Mouse (Mus musculus) heart, postnatal 14 days (tissue): ENCODE measurements at regions not wholly inside any gene's neighbourhood (a gene's known extent, or its start where the extent isn't known, plus 50 kb on each side); places are given as distances from the start of the nearest gene placed in this dataset.

Experiments
- DNase-seq, 2 experiments: peaks; one replicate each; pipeline ENCODE4 v3.0.0; 2021 to 2022
- intact Hi-C: fragments of 180-260 bp; cut with DNase I; formaldehyde crosslinking; loops from one replicate; pipeline ENCODE4 v1.15.1; 2025

- intact Hi-C loops: no loop called here
- DNase-seq: no peak
Observed at GRCm38 (mm10) chr15:59852271-59853000, 164.0 kb downstream of the 4933412E24Rik start.

GRCm38 (mm10) chr15:59845158-59845739 lies 171.2 kb downstream of the 4933412E24Rik start:
- DNase-seq: peak; percentile 23 to 28
- intact Hi-C loops: no loop called here

GRCm38 (mm10) chr15:59836631-59837030 lies 179.8 kb downstream of the 4933412E24Rik start:
- no peak for DNase-seq
- intact Hi-C loops: no loop called here

GRCm38 (mm10) chr15:59833232-59833631 lies 183.2 kb downstream of the 4933412E24Rik start:
- intact Hi-C loops: no loop called here
- DNase-seq: no peak

- intact Hi-C loops: no loop called here
- DNase-seq: no peak
Observed at GRCm38 (mm10) chr15:59831481-59831880, 184.9 kb downstream of the 4933412E24Rik start.

GRCm38 (mm10) chr15:59830553-59831462 lies 185.6 kb downstream of the 4933412E24Rik start:
- no peak for DNase-seq
- intact Hi-C loops: no loop called here

- intact Hi-C loops: loop anchor here (1.0 to 5.0 kb wide), 4 partner anchors 161 to 440 kb away; no protein-coding TSS in a partner anchor
- peak; percentile 79 to 86 for DNase-seq
Observed at GRCm38 (mm10) chr15:59828421-59828820, 188.0 kb downstream of the 4933412E24Rik start.

GRCm38 (mm10) chr15:59826164-59826950 lies 190.1 kb downstream of the 4933412E24Rik start:
- DNase-seq: no peak
- intact Hi-C loops: loop anchor here (5.0 kb wide), 1 partner anchor 159 kb away; no protein-coding TSS in a partner anchor

- intact Hi-C loops: no loop called here
- no peak for DNase-seq
Observed at GRCm38 (mm10) chr15:59823921-59824320, 192.5 kb downstream of the 4933412E24Rik start.

GRCm38 (mm10) chr15:59822995-59823681 lies 193.3 kb downstream of the 4933412E24Rik start:
- intact Hi-C loops: no loop called here
- peak in 1 of 2 experiments; percentile 7 for DNase-seq

GRCm38 (mm10) chr15:59820317-59820716 lies 196.1 kb downstream of the 4933412E24Rik start:
- intact Hi-C loops: no loop called here
- no peak for DNase-seq

GRCm38 (mm10) chr15:59816031-59816430 lies 200.4 kb downstream of the 4933412E24Rik start:
- intact Hi-C loops: no loop called here
- no peak for DNase-seq

GRCm38 (mm10) chr15:59811566-59811965 lies 204.8 kb downstream of the 4933412E24Rik start:
- DNase-seq: no peak
- intact Hi-C loops: no loop called here

- intact Hi-C loops: no loop called here
- DNase-seq: no peak
Observed at GRCm38 (mm10) chr15:59809361-59809760, 207.1 kb downstream of the 4933412E24Rik start.

- no peak for DNase-seq
- intact Hi-C loops: no loop called here
Observed at GRCm38 (mm10) chr15:59807723-59808122, 208.7 kb downstream of the 4933412E24Rik start.

- no peak for DNase-seq
- intact Hi-C loops: no loop called here
Observed at GRCm38 (mm10) chr15:59805771-59806170, 210.6 kb downstream of the 4933412E24Rik start.

- no peak for DNase-seq
- intact Hi-C loops: no loop called here
Observed at GRCm38 (mm10) chr15:59804821-59805220, 211.6 kb downstream of the 4933412E24Rik start.

GRCm38 (mm10) chr15:59804394-59804793 lies 212.0 kb downstream of the 4933412E24Rik start:
- DNase-seq: no peak
- intact Hi-C loops: no loop called here

- intact Hi-C loops: no loop called here
- no peak for DNase-seq
Observed at GRCm38 (mm10) chr15:59802276-59802675, 214.1 kb downstream of the 4933412E24Rik start.
